Mouse (Mus musculus): Measurements from ENCODE around the gene Zc3h4. TPM values are rescaled to one million over a fixed set of nuclear protein-coding genes. Genes with fewer than 3 reads are reported as not detected.
A peak's percentile ranks its signal among the peaks of the same experiment; 100 is the strongest.
"Not testable (repeated sequence)": the region's sequence is repeated elsewhere in the genome, so short reads cannot be mapped to it uniquely, and the experiment has no call there.

Zc3h4 gene
- total and polyA plus RNA-seq, 3 experiments, result 17.8 to 32.4 (median 27.7) TPM

GRCm38 (mm10) chr7:16376505-16376904 lies 24.2 kb upstream of the Zc3h4 start:
- Histone ChIP-seq H3K27ac (no peak overlapping the region), H3K79me2 (replicated peaks; ENCODE audit: control insufficient read depth, insufficient read depth, low read length) (peaks cover 1% of the 10 kb centered on the region), H3K4me3 (no peak overlapping the region), H3K9ac (ENCODE audit: low read depth, low read length) (no peak overlapping the region), H3K36me3 (ENCODE audit: control insufficient read depth, insufficient read depth, low read length) (peaks cover 2% of the 10 kb centered on the region), H3K4me1 (ENCODE audit: control insufficient read depth, insufficient read depth, low read length) (no peaks in the 10 kb centered on the region; the same call in 1 of the 2 replicates), H3K27me3 (ENCODE audit: control insufficient read depth, insufficient read depth, low read length) (no peaks in the 10 kb centered on the region)
- peak; percentile 30 to 45 for DNase-seq
- intact Hi-C loops (cut with DNase I), result loop anchor here (5.0 to 10.0 kb wide), 2 partner anchors 48 to 86 kb away; no protein-coding TSS in a partner anchor
- no peak for TF ChIP-seq POLR2A (IDR thresholded peaks at IDR 0.05; ENCODE audit: insufficient read depth, low read depth, low read length)
- TF ChIP-seq CTCF (IDR thresholded peaks at IDR 0.05), result peak; percentile 83
- 84% methylated on average over 1 of the region's 1 CpGs for WGBS

GRCm38 (mm10) chr7:16387160-16388041 lies 13.3 kb upstream of the Zc3h4 start, which contains the start of gene Sae1:
TSS of gene Sae1 (minus strand) at chr7:16387806.
- Histone ChIP-seq H3K4me3 (peak within 1 kb of the TSS; percentile 91), H3K4me1 (ENCODE audit: control insufficient read depth, insufficient read depth, low read length) (peaks cover 4% of the 10 kb centered on the region), H3K79me2 (replicated peaks; ENCODE audit: control insufficient read depth, insufficient read depth, low read length) (peaks cover 3% of the 10 kb centered on the region), H3K9ac (ENCODE audit: low read depth, low read length) (peak within 1 kb of the TSS; percentile 98), H3K36me3 (ENCODE audit: control insufficient read depth, insufficient read depth, low read length) (no peaks in the 10 kb centered on the region; the same call in none of the 2 replicates), H3K27me3 (ENCODE audit: control insufficient read depth, insufficient read depth, low read length) (peaks cover 2% of the 10 kb centered on the region; the same call in 1 of the 2 replicates), H3K27ac (peak within 1 kb of the TSS; percentile 90)
- intact Hi-C loops (cut with DNase I), result loop anchor here (10.0 kb wide), 1 partner anchor 347 kb away; the partner anchor contains the start of gene Ap2s1
- WGBS, result under 1% methylated on average over 58 of the region's 58 CpGs
- TF ChIP-seq CTCF (IDR thresholded peaks at IDR 0.05) (peak; percentile 21; the same call in 1 of the 2 replicates), POLR2A (IDR thresholded peaks at IDR 0.05; ENCODE audit: insufficient read depth, low read depth, low read length) (peak; percentile 55), EP300 (IDR thresholded peaks at IDR 0.05; ENCODE audit: insufficient read depth, low read depth, low read length) (no peak)
- DNase-seq, result peak; percentile 97 to 99

GRCm38 (mm10) chr7:16389942-16390341 lies 10.8 kb upstream of the Zc3h4 start:
- intact Hi-C loops (cut with DNase I), result loop anchor here (10.0 kb wide), 1 partner anchor 345 kb away; the partner anchor contains the start of gene Ap2s1
- 73% methylated on average over 2 of the region's 2 CpGs for WGBS
- not testable (repeated sequence) for H3K4me1 ChIP-seq (ENCODE audit: control insufficient read depth, insufficient read depth, low read length); H3K79me2 ChIP-seq (replicated peaks; ENCODE audit: control insufficient read depth, insufficient read depth, low read length); H3K9ac ChIP-seq (ENCODE audit: low read depth, low read length); H3K27me3 ChIP-seq (ENCODE audit: control insufficient read depth, insufficient read depth, low read length); H3K27ac ChIP-seq; H3K4me3 ChIP-seq; DNase-seq; H3K36me3 ChIP-seq (ENCODE audit: control insufficient read depth, insufficient read depth, low read length)

DNA sequence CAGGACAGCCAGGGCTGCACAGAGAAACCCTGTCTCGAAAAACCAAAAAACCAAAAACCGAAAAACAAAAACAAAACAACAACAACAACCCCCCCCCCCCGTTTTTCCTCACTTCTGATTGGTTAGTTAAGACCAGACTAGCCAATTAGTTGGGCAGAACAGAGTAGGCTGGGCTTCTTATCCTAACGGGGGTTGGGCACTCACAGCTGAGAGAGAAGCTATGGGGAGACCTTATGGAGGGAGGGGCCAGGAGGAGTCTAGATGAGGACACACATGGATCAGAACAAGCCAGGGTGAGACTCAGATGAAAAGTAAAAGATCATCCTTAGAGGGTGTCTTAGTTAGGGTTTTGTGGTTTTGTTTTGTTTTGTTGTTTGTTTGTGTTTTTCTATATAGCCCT lies 7.8 kb upstream of the Zc3h4 start:
- Histone ChIP-seq H3K4me1 (ENCODE audit: control insufficient read depth, insufficient read depth, low read length) (no peaks in the 10 kb centered on the region), H3K9ac (ENCODE audit: low read depth, low read length) (no peak overlapping the region), H3K36me3 (ENCODE audit: control insufficient read depth, insufficient read depth, low read length) (no peaks in the 10 kb centered on the region), H3K27ac (no peak overlapping the region), H3K79me2 (replicated peaks; ENCODE audit: control insufficient read depth, insufficient read depth, low read length) (no peaks in the 10 kb centered on the region), H3K27me3 (ENCODE audit: control insufficient read depth, insufficient read depth, low read length) (peaks cover 2% of the 10 kb centered on the region; the same call in 1 of the 2 replicates), H3K4me3 (no peak overlapping the region)
- no peak for TF ChIP-seq CTCF (IDR thresholded peaks at IDR 0.05)
- no peak for TF ChIP-seq EP300 (IDR thresholded peaks at IDR 0.05; ENCODE audit: insufficient read depth, low read depth, low read length)
- no peak for DNase-seq
- intact Hi-C loops (cut with DNase I), result no loop called here
- WGBS, result 43% methylated on average over 4 of the region's 4 CpGs

GRCm38 (mm10) chr7:16395944-16396343 lies 4.8 kb upstream of the Zc3h4 start:
- Histone ChIP-seq H3K9ac (ENCODE audit: low read depth, low read length) (no peak overlapping the region), H3K79me2 (replicated peaks; ENCODE audit: control insufficient read depth, insufficient read depth, low read length) (no peaks in the 10 kb centered on the region), H3K36me3 (ENCODE audit: control insufficient read depth, insufficient read depth, low read length) (no peaks in the 10 kb centered on the region), H3K4me3 (no peak overlapping the region), H3K27me3 (ENCODE audit: control insufficient read depth, insufficient read depth, low read length) (peaks cover 2% of the 10 kb centered on the region; the same call in 1 of the 2 replicates), H3K4me1 (ENCODE audit: control insufficient read depth, insufficient read depth, low read length) (peaks cover 2% of the 10 kb centered on the region), H3K27ac (no peak overlapping the region)
- TF ChIP-seq CTCF (IDR thresholded peaks at IDR 0.05), result peak; percentile 90
- no peak for TF ChIP-seq EP300 (IDR thresholded peaks at IDR 0.05; ENCODE audit: insufficient read depth, low read depth, low read length)
- no peak for TF ChIP-seq POLR2A (IDR thresholded peaks at IDR 0.05; ENCODE audit: insufficient read depth, low read depth, low read length)
- no peak for DNase-seq
- 0% methylated on average over 2 of the region's 2 CpGs for WGBS
- intact Hi-C loops (cut with DNase I), result loop anchor here (1.0 to 5.0 kb wide), 3 partner anchors 30 to 221 kb away; no protein-coding TSS in a partner anchor

GRCm38 (mm10) chr7:16397465-16397864 lies 3.2 kb upstream of the Zc3h4 start:
- no peak overlapping the region for H3K27ac ChIP-seq
- WGBS, result 66% methylated on average over 4 of the region's 4 CpGs
- H3K27me3 ChIP-seq (ENCODE audit: control insufficient read depth, insufficient read depth, low read length), result no peaks in the 10 kb centered on the region
- TF ChIP-seq CTCF (IDR thresholded peaks at IDR 0.05), result no peak
- TF ChIP-seq POLR2A (IDR thresholded peaks at IDR 0.05; ENCODE audit: insufficient read depth, low read depth, low read length), result no peak
- no peak for TF ChIP-seq EP300 (IDR thresholded peaks at IDR 0.05; ENCODE audit: insufficient read depth, low read depth, low read length)
- intact Hi-C loops (cut with DNase I), result loop anchor here (5.0 kb wide), 1 partner anchor 220 kb away; no protein-coding TSS in a partner anchor
- H3K79me2 ChIP-seq (replicated peaks; ENCODE audit: control insufficient read depth, insufficient read depth, low read length), result no peaks in the 10 kb centered on the region; the same call in 1 of the 2 replicates
- no peaks in the 10 kb centered on the region for H3K36me3 ChIP-seq (ENCODE audit: control insufficient read depth, insufficient read depth, low read length)
- no peak for DNase-seq
- H3K4me1 ChIP-seq (ENCODE audit: control insufficient read depth, insufficient read depth, low read length), result peaks cover 2% of the 10 kb centered on the region
- no peak overlapping the region for H3K9ac ChIP-seq (ENCODE audit: low read depth, low read length)
- no peak overlapping the region for H3K4me3 ChIP-seq
